Mouse (Mus musculus) liver, embryonic 14.5 days (tissue): ENCODE measurements around the gene Ubiad1. TPM values are rescaled to one million over a fixed set of nuclear protein-coding genes. Genes with fewer than 3 reads are reported as not detected.

Source experiments
- ATAC-seq: fragments of 200-750 bp; cut with Nextera tagmentation; 2 replicates; pipeline ENCODE4 v1.8.0; 2017; ENCODE audit warnings: moderate number of reproducible peaks, mild to moderate bottlenecking, moderate library complexity; ENCODE audit not compliant: insufficient read depth
- DNase-seq, 3 experiments: peaks; one replicate each; pipeline ENCODE4 v3.0.0-alpha.2; 2012 to 2013; ENCODE audit warnings: low read depth in 3 of 3, low spot score in 3 of 3
- H3K27ac ChIP-seq: fragments of 300-500 bp; sonication (generic); 2 replicates; pipeline ENCODE4 v1.5.1; 2014; ENCODE audit warnings: moderate library complexity, mild to moderate bottlenecking, control low read depth, inconsistent platforms
- H3K27me3 ChIP-seq: fragments of 300-500 bp; sonication (generic); 2 replicates; pipeline ENCODE4 v1.6.1; 2014; ENCODE audit warnings: mild to moderate bottlenecking, low read length, moderate library complexity; ENCODE audit not compliant: control insufficient read depth, insufficient read depth
- H3K36me3 ChIP-seq: fragments of 300-500 bp; sonication (generic); replicated peaks from 2 replicates; pipeline ENCODE4 v1.6.1; 2014; ENCODE audit warnings: low read depth; ENCODE audit not compliant: control insufficient read depth, insufficient read depth
- H3K4me1 ChIP-seq, 2 experiments: fragments of 200-500 bp in 1 of 2; fragments of 300-500 bp in 1 of 2; sonication (generic) in 1 of 2; replicated peaks; 2 replicates each; pipeline ENCODE4 v1.6.1; 2012 to 2014; ENCODE audit warnings: antibody characterized with exemption in 1 of 2, inconsistent platforms in 1 of 2, low read length in 1 of 2; ENCODE audit not compliant: control insufficient read depth in 2 of 2, insufficient read depth in 2 of 2
- H3K4me2 ChIP-seq: fragments of 300-500 bp; sonication (generic); 2 replicates; pipeline ENCODE4 v1.6.1; 2014; ENCODE audit warnings: low read depth, mild to moderate bottlenecking, control low read depth, moderate library complexity
- H3K4me3 ChIP-seq, 2 experiments: fragments of 200-500 bp in 1 of 2; fragments of 300-500 bp in 1 of 2; sonication (generic) in 1 of 2; 2 replicates each; pipeline ENCODE4 v1.5.1; 2012 to 2014; ENCODE audit warnings: low read depth in 2 of 2, low read length in 2 of 2, mild to moderate bottlenecking in 2 of 2, control low read depth in 1 of 2, inconsistent platforms in 1 of 2, moderate library complexity in 1 of 2; ENCODE audit not compliant: insufficient read depth in 1 of 2
- H3K9ac ChIP-seq: fragments of 300-500 bp; sonication (generic); replicated peaks from 2 replicates; pipeline ENCODE4 v1.6.1; 2014; ENCODE audit warnings: mild to moderate bottlenecking, control low read depth, moderate library complexity
- H3K9me3 ChIP-seq: fragments of 300-500 bp; sonication (generic); 2 replicates; pipeline ENCODE4 v1.6.1; 2016; ENCODE audit warnings: low read length, mixed read lengths; ENCODE audit not compliant: control insufficient read depth
- CTCF ChIP-seq: IDR thresholded peaks from 2 replicates; pipeline ENCODE4 v1.5.1; 2016; ENCODE audit warnings: antibody characterized with exemption, low read depth, control low read depth
- EP300 ChIP-seq: IDR thresholded peaks from 2 replicates; pipeline ENCODE4 v1.6.1; 2016; ENCODE audit warnings: antibody characterized with exemption, low read depth
- WGBS: fragments of 180-500 bp; shearing (Covaris S2); extraction: QIAGEN DNeasy Blood & Tissue Kit; methylation state at CpG from one replicate; pipeline ENCODE4 v1.1.7; 2014; ENCODE audit not compliant: insufficient replicate concordance; 5-methylcytosine and 5-hydroxymethylcytosine counted together
- polyA plus RNA-seq, 2 experiments: library from polyadenylated mRNA; depleted of rRNA in 1 of 2; stranded (reverse) in 1 of 2; unstranded in 1 of 2; fragments of >200 nt; fragmentation: Nextera tagmentation in 1 of 2; extraction: Ambion mirVana in 1 of 2; gene quantifications; 2 replicates each; pipeline versions ENCODE4 v1.2.1 to v1.2.3; 2012 to 2014

Ubiad1 gene
- polyA plus RNA-seq, 2 experiments: 6.0 to 7.3 TPM

DNA sequence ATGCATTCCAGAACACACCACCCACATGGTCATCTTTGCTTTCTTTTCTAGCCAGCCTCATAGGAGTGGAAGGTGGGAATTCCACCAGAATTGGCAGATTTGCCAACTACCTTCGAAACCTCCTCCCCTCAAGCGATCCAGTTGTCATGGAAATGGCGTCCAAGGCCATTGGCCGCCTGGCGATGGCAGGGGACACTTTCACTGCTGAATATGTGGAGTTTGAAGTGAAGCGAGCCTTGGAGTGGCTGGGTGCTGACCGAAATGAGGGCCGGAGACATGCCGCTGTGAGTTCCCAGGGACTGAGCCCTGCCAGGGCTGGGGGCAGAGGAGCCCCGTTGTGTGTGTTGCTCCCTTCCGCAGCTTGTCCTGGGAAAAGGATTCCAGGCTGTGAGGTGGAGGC is 9.1 kb upstream of the Ubiad1 start:
- 82% methylated on average over 11 of the region's 11 CpGs for WGBS
- Histone ChIP-seq H3K4me3 (no peak overlapping the region), H3K9me3 (no peaks in the 10 kb centered on the region), H3K4me1 (peaks cover 5 to 7% of the 10 kb centered on the region in 2 experiments), H3K27ac (no peak overlapping the region), H3K36me3 (peaks cover 34% of the 10 kb centered on the region), H3K27me3 (no peaks in the 10 kb centered on the region), H3K4me2 (no peak overlapping the region), H3K9ac (no peak overlapping the region)
- TF ChIP-seq EP300 (no peak), CTCF (no peak)
- ATAC-seq (no peak), DNase-seq (no peak)

- 0% methylated on average over 15 of the region's 15 CpGs for WGBS
- H3K27ac ChIP-seq: no peak overlapping the region
- TF ChIP-seq EP300 (no peak), CTCF (no peak)
- peak overlapping the region; percentile 74 for H3K4me2 ChIP-seq
- H3K4me1 ChIP-seq: peaks cover 13 to 20% of the 10 kb centered on the region in 2 experiments
- peak overlapping the region; percentile 89 for H3K9ac ChIP-seq
- H3K36me3 ChIP-seq: peaks cover 12% of the 10 kb centered on the region
- H3K27me3 ChIP-seq: no peaks in the 10 kb centered on the region
- H3K4me3 ChIP-seq: peak overlapping the region; percentile 87 to 90
- ATAC-seq: peak; percentile 27
- H3K9me3 ChIP-seq: no peaks in the 10 kb centered on the region
- peak in 2 of 3 experiments; percentile 16 to 23 for DNase-seq
Measured at GRCm38 (mm10) chr4:148448853-148449245, 4.3 kb upstream of the Ubiad1 start.

DNA sequence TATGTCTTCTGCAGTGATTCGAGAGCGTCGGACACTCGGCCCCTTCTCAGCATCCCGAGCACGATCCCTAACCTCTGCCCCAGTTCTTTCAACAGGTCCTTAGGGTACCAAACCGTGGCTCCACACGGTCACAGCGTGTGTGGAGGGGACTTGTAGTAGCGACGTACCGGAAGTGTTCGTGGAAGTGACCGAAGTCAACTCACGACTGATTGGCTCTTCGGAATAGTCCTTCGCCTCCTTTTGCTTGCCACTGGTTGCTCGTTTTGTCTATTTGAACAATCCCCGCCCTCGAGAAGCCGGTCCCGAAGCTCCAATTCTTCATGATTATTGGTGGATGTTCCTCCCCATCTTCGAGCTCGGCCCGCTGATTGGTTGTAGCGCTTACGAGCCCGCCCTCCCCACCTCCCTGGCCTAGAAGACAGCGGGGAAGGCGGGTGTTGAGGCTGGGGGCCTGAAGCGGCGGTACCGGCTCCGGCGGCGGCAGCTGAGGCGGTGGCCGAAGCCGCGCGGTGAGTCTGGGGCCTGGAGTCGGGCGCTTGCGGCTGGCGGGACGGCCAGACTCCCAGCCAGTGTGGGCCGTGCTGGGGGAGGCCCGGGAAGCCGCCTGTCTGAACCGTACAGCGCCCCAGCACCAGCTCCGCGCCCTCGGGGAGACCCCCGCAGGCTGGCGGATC is 3.7 kb upstream of the Ubiad1 start, which contains the start of gene Mtor:
TSS of gene Mtor (plus strand) at position 433 of the 674 bp plus-strand sequence.
- H3K36me3 ChIP-seq: peaks cover 7% of the 10 kb centered on the region
- no peaks in the 10 kb centered on the region for H3K9me3 ChIP-seq
- H3K9ac ChIP-seq: peak within 1 kb of the TSS; percentile 89
- H3K4me2 ChIP-seq: peak within 1 kb of the TSS; percentile 74
- WGBS: under 1% methylated on average over 56 of the region's 56 CpGs
- H3K27ac ChIP-seq: no peak within 1 kb of the TSS
- peaks cover 17 to 25% of the 10 kb centered on the region in 2 experiments for H3K4me1 ChIP-seq
- peak within 1 kb of the TSS; percentile 87 to 90 for H3K4me3 ChIP-seq
- TF ChIP-seq EP300 (no peak), CTCF (no peak)
- peak; percentile 97 to 98 (median 98) for DNase-seq
- peak; percentile 92 for ATAC-seq
- no peaks in the 10 kb centered on the region for H3K27me3 ChIP-seq

DNA sequence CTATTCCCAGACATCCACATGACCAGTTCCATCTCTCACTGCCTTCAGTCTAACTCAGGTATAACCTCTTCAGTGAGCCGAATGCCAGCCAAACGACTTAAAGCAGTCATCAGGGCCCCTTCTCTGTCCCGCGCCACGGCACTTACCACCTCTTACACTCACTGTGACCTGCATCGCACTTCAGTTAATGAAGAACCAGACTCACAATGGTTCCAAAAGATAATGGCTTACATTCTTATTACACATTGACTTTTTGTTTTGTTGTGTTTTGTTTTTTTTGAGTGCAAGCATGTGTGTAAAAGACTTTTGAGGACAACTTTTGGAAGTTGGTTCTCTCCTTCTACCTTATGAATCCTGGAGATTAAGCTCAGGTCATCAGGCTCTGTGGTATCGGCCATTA is 2.0 kb downstream of the Ubiad1 start:
- Histone ChIP-seq H3K4me1 (peaks cover 12 to 17% of the 10 kb centered on the region in 2 experiments), H3K36me3 (no peaks in the 10 kb centered on the region), H3K27ac (no peak overlapping the region), H3K4me3 (0 out of 4 replicates have a peak overlapping the region, but pooled peaks of 1 of the 2 experiments have one; percentile 3), H3K27me3 (no peaks in the 10 kb centered on the region), H3K9ac (no peak overlapping the region), H3K4me2 (peak overlapping the region; percentile 93), H3K9me3 (no peaks in the 10 kb centered on the region)
- ATAC-seq (no peak), DNase-seq (no peak)
- TF ChIP-seq EP300 (no peak), CTCF (no peak)
- 81% methylated on average over 7 of the region's 7 CpGs for WGBS

- no peaks in the 10 kb centered on the region for H3K9me3 ChIP-seq
- DNase-seq (no peak), ATAC-seq (no peak)
- peaks cover 12 to 15% of the 10 kb centered on the region in 2 experiments for H3K4me1 ChIP-seq
- no peak overlapping the region for H3K4me3 ChIP-seq
- no peak overlapping the region for H3K27ac ChIP-seq
- TF ChIP-seq CTCF (no peak), EP300 (no peak)
- WGBS: 75% methylated on average over 5 of the region's 5 CpGs
- H3K9ac ChIP-seq: no peak overlapping the region
- no peaks in the 10 kb centered on the region for H3K27me3 ChIP-seq
- H3K36me3 ChIP-seq: no peaks in the 10 kb centered on the region
- H3K4me2 ChIP-seq: peak overlapping the region; percentile 93
Measured at GRCm38 (mm10) chr4:148441931-148442330, 2.6 kb downstream of the Ubiad1 start.
